ENCODE assay signal across 17 mouse cellular contexts in the genomic region with DNA sequence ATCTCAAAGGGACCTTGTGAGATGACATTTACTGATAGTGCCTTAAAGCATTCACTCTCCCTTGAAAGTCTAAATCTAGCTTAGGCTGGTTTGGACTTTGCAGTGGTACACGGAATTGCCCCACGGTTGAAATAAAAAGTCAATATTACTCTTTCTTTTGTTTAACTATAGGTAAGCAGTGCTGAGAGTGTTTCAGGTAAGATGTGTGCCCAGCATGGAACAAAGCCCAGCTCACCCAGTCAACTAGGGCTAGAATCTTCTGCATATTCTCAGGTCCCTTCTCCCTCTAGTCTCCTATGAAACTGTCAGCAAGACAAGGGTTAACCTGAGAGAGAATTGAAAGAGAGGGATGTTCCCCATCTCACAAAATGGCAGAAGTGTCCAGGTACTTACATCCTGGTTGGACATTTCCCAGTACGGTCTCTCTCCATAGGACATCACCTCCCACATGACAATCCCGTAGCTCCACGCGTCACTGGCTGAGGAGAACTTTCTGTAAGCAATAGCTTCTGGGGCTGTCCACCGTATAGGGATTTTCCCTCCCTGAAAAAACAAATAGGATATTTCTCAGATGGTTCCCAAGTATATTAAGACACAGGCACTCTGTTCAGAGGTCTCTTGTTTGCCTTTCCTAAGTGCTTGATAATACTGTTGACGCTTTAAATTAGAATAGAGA.
"Had no signal": no experiment of that assay in that cellular context is flagged by ENCODE, and none has a peak within 500 bp of the region (broad histone marks: within the 10 kb centered on the region; RNA-seq: fewer than 3 reads in every experiment).

No protein-coding gene starts in this region.

- H3K9me3 ChIP-seq: liver, embryonic 12.5 days; lung, embryonic 15.5 days; megakaryocyte, embryonic 14.5 days; midbrain, embryonic 13.5 days; midbrain, embryonic 15.5 days; neural tube, embryonic 12.5 days had no signal

- H3K27ac ChIP-seq: liver, embryonic 12.5 days; liver, embryonic 14.5 days; lung, embryonic 15.5 days; macrophage; midbrain, embryonic 13.5 days; midbrain, embryonic 15.5 days; neural tube, embryonic 12.5 days had no signal

- H3K4me3 ChIP-seq: liver, embryonic 12.5 days; lung, embryonic 15.5 days; megakaryocyte, embryonic 14.5 days; midbrain, embryonic 13.5 days; midbrain, embryonic 15.5 days; neural tube, embryonic 12.5 days had no signal

- H3K9ac ChIP-seq: liver, embryonic 12.5 days; liver, embryonic 14.5 days; lung, embryonic 15.5 days; midbrain, embryonic 13.5 days; midbrain, embryonic 15.5 days; neural tube, embryonic 12.5 days had no signal

- ATAC-seq: liver, embryonic 12.5 days; lung, postnatal 0 days had no signal

- H3K4me1 ChIP-seq: liver, embryonic 12.5 days; lung, embryonic 15.5 days; megakaryocyte, embryonic 14.5 days; midbrain, embryonic 13.5 days; midbrain, embryonic 15.5 days; neural tube, embryonic 12.5 days had no signal

- H3K4me2 ChIP-seq: liver, embryonic 12.5 days; lung, embryonic 15.5 days; midbrain, embryonic 11.5 days; midbrain, embryonic 13.5 days; midbrain, embryonic 15.5 days; neural tube, embryonic 12.5 days had no signal

- H3K27me3 ChIP-seq: liver, embryonic 12.5 days; lung, embryonic 15.5 days; megakaryocyte, embryonic 14.5 days; midbrain, embryonic 13.5 days; midbrain, embryonic 15.5 days; neural tube, embryonic 12.5 days had no signal

- H3K36me3 ChIP-seq: liver, embryonic 12.5 days; lung, embryonic 15.5 days; midbrain, embryonic 13.5 days; midbrain, embryonic 15.5 days; neural tube, embryonic 12.5 days had no signal

- DNase-seq: lung, adult 2 months; lung, postnatal 14 days; lung, postnatal 36 days; right cerebral cortex, postnatal 14 days; thymus, adult 2 months; thymus, postnatal 25 days; thymus, postnatal 4 days had no signal
